Mouse (Mus musculus): ENCODE results near the gene Pcyt1b.

GRCm38 (mm10) chrX:93644022-93644421, 10.6 kb upstream of the Pcyt1b start:
- TF ChIP-seq CTCF (IDR thresholded peaks at IDR 0.05; ENCODE audit: control insufficient read depth, insufficient read depth, low read length): no peak
- TF ChIP-seq POLR2A (IDR thresholded peaks at IDR 0.05; ENCODE audit: borderline replicate concordance, control insufficient read depth, low read depth, low read length): no peak
